Mouse (Mus musculus): ENCODE results near the gene Cyfip1. TPM values are rescaled to one million over a fixed set of nuclear protein-coding genes. Genes with fewer than 3 reads are reported as not detected.

Cyfip1 gene
- total RNA-seq (2021), result 10 to 100 TPM; 68.1 to 75.4 TPM
- long read RNA-seq, experiment 1, full-length matches to known transcripts, result 95 of 125 reads
- long read RNA-seq, experiment 1, partial matches to known transcripts, result 19 of 125 reads
- long read RNA-seq, experiment 1, other reads (novel, unspliced or antisense), result 11 of 125 reads
- long read RNA-seq, experiment 2, full-length matches to known transcripts, result 71 of 85 reads
- long read RNA-seq, experiment 2, partial matches to known transcripts, result 7 of 85 reads
- long read RNA-seq, experiment 2, other reads (novel, unspliced or antisense), result 7 of 85 reads

DNA sequence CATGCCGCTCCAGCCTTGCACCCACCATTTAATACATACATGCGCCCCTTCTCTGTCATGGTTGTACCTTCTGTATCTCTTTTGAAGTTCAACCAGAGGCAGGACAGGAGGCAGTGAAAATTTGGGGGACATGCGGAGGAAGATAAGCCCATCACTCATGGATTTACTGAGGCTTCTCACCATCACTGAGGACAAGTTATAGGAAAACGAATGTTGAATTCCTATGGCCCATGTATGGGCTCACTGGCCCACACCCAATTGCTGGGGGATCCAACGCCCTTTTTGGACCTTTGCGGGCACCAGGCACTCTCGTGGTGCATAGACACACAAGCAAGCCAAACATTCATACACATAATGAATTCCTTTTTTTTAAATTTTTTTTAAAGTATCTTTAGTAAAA lies at the start of gene Cyfip1:
TSS of gene Cyfip1 (plus strand) at position 301 of the 400 bp plus-strand sequence.
- no peak for TF ChIP-seq CTCF (IDR thresholded peaks at IDR 0.05)
- peak within 1 kb of the TSS; percentile 94 for H3K4me3 ChIP-seq
- DNase-seq (ENCODE audit: extremely low spot score in 1 of 2, low spot score in 2 of 2), result no peak
- peak within 1 kb of the TSS; percentile 93 for H3K27ac ChIP-seq
- intact Hi-C loops (cut with DNase I), result loop anchor here (5.0 kb wide), 1 partner anchor 51 kb away; no protein-coding TSS in a partner anchor

- intact Hi-C loops (cut with DNase I), result no loop called here
- Histone ChIP-seq H3K27ac (peak overlapping the region; percentile 16; the same call in 1 of the 2 replicates), H3K4me3 (no peak overlapping the region)
- no peak for TF ChIP-seq CTCF (IDR thresholded peaks at IDR 0.05)
- DNase-seq (ENCODE audit: extremely low spot score in 1 of 2, low spot score in 2 of 2), result no peak
Observed at GRCm38 (mm10) chr7:55792280-55792679, 49.3 kb upstream of the Cyfip1 start.

DNA sequence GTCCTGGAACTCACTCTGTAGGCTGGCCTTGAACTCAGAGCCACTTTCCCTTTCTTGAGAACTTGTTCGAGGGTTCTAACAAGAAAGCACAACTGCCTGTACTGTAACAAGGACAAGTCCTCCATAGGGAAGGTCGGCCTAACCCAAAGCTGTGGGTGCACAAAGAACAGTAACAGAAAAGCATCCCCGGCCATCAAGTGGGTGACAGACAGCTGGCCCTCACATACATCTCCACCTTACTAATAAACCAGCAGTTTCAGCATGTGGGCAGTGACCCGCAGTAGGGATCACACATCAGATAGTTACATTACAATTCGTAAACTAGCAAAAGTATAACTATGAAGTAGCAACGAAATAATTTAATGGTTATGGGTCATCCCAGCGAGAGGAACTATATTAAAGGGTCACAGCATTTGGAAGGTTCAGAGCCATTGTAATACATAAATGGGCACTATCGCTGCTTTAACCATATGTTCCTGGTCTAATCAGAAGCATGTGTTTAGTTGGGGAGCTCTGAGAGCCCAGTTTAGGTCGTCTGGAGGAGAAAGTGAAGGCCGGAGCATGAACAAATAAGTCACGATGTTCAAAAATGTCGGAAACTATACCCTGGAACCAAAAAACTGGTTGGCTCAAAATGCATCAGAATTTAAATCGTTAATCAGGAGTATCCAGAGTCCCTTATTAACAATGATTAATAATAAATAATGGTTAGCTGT lies 48.2 kb upstream of the Cyfip1 start:
- TF ChIP-seq CTCF (IDR thresholded peaks at IDR 0.05), result no peak
- peak overlapping the region; percentile 83 for H3K27ac ChIP-seq
- DNase-seq (ENCODE audit: extremely low spot score in 1 of 2, low spot score in 2 of 2), result no peak
- H3K4me3 ChIP-seq, result peak overlapping the region; percentile 69
- intact Hi-C loops (cut with DNase I), result no loop called here

GRCm38 (mm10) chr7:55793952-55794603 lies 47.5 kb upstream of the Cyfip1 start, which contains the start of gene Tubgcp5:
Tubgcp5 (plus strand) TSS chr7:55794154.
- Histone ChIP-seq H3K27ac (peak within 1 kb of the TSS; percentile 83), H3K4me3 (peak within 1 kb of the TSS; percentile 69)
- DNase-seq (ENCODE audit: extremely low spot score in 1 of 2, low spot score in 2 of 2), result peak; percentile 96 to 98
- TF ChIP-seq CTCF (IDR thresholded peaks at IDR 0.05), result no peak
- intact Hi-C loops (cut with DNase I), result loop anchor here (2.0 kb wide), 1 partner anchor 49 kb away; no protein-coding TSS in a partner anchor

GRCm38 (mm10) chr7:55799981-55800380 lies 41.6 kb upstream of the Cyfip1 start:
- DNase-seq (ENCODE audit: extremely low spot score in 1 of 2, low spot score in 2 of 2), result no peak
- TF ChIP-seq CTCF (IDR thresholded peaks at IDR 0.05), result no peak
- intact Hi-C loops (cut with DNase I), result loop anchor here (10.0 kb wide), 1 partner anchor 415 kb away; no protein-coding TSS in a partner anchor
- Histone ChIP-seq H3K27ac (no peak overlapping the region), H3K4me3 (no peak overlapping the region)

GRCm38 (mm10) chr7:55809967-55810366 lies 31.6 kb upstream of the Cyfip1 start:
- no peak for DNase-seq (ENCODE audit: extremely low spot score in 1 of 2, low spot score in 2 of 2)
- TF ChIP-seq CTCF (IDR thresholded peaks at IDR 0.05), result no peak
- intact Hi-C loops (cut with DNase I), result loop anchor here (5.0 to 10.0 kb wide), 2 partner anchors 97 to 405 kb away; no protein-coding TSS in a partner anchor
- Histone ChIP-seq H3K4me3 (no peak overlapping the region), H3K27ac (no peak overlapping the region)

GRCm38 (mm10) chr7:55824468-55824867 lies 17.1 kb upstream of the Cyfip1 start:
- no peak overlapping the region for H3K4me3 ChIP-seq
- no peak for DNase-seq (ENCODE audit: extremely low spot score in 1 of 2, low spot score in 2 of 2)
- peak; percentile 10; the same call in 1 of the 2 replicates for TF ChIP-seq CTCF (IDR thresholded peaks at IDR 0.05)
- no peak overlapping the region for H3K27ac ChIP-seq
- intact Hi-C loops (cut with DNase I), result no loop called here

DNA sequence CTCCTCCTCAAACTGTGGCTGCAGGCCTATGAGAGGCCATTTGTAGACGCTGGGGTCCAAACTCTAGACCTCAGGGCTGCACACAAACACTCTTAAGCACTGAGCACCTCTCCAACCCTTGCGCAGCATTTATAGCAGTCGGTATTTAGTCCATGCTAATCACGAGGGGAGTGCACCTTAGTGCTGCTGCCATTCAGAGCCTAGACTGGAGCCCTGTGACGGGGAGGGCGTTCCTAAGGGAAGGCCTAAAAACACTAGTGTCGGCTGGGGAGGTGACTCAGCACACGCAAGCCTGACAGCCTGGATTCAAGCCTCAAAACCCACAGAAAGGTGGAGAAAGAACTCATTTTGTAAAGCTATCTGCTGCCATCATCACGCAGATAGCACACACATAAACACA lies 14.0 kb upstream of the Cyfip1 start:
- H3K27ac ChIP-seq, result no peak overlapping the region
- DNase-seq (ENCODE audit: extremely low spot score in 1 of 2, low spot score in 2 of 2), result no peak
- no peak overlapping the region for H3K4me3 ChIP-seq
- intact Hi-C loops (cut with DNase I), result no loop called here
- no peak for TF ChIP-seq CTCF (IDR thresholded peaks at IDR 0.05)

- intact Hi-C loops (cut with DNase I), result no loop called here
- H3K4me3 ChIP-seq, result no peak overlapping the region
- no peak overlapping the region for H3K27ac ChIP-seq
- TF ChIP-seq CTCF (IDR thresholded peaks at IDR 0.05), result no peak
- DNase-seq (ENCODE audit: extremely low spot score in 1 of 2, low spot score in 2 of 2), result no peak
Observed at GRCm38 (mm10) chr7:55836877-55837276, 4.7 kb upstream of the Cyfip1 start.

DNA sequence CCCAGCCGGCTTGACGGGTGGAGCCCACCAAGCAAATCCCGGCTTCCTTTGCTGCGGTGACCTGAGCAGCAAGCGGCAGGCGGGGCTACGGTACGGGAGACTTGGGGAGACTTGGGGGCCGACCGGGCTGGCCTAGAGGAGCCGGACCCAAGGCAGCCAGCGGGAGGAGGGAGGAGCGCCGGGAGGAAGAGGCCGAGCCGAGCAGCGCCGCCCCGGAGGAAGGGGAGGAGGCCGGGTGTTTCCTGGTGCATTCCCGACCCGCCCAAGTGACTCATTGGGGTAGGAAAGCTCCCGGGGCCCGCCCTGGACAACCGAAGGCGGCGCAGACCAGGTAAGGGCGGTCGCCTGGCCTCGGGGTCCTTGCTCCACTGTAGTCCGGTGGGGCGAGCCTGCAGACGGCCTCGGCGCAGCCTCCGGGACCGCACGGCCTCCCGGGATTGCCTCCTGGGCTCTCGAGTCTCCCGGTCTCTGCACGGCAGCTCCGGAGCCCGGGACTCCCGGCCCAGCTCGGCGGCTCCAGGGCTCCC lies 495 bp downstream of the Cyfip1 start:
- Histone ChIP-seq H3K27ac (peak overlapping the region; percentile 93), H3K4me3 (peak overlapping the region; percentile 94)
- DNase-seq (ENCODE audit: extremely low spot score in 1 of 2, low spot score in 2 of 2), result peak; percentile 89 to 90
- no peak; the same call in 1 of the 2 replicates for TF ChIP-seq CTCF (IDR thresholded peaks at IDR 0.05)
- intact Hi-C loops (cut with DNase I), result loop anchor here (2.0 to 5.0 kb wide), 2 partner anchors 47 to 50 kb away; partner anchors contain the start of gene Tubgcp5

DNA sequence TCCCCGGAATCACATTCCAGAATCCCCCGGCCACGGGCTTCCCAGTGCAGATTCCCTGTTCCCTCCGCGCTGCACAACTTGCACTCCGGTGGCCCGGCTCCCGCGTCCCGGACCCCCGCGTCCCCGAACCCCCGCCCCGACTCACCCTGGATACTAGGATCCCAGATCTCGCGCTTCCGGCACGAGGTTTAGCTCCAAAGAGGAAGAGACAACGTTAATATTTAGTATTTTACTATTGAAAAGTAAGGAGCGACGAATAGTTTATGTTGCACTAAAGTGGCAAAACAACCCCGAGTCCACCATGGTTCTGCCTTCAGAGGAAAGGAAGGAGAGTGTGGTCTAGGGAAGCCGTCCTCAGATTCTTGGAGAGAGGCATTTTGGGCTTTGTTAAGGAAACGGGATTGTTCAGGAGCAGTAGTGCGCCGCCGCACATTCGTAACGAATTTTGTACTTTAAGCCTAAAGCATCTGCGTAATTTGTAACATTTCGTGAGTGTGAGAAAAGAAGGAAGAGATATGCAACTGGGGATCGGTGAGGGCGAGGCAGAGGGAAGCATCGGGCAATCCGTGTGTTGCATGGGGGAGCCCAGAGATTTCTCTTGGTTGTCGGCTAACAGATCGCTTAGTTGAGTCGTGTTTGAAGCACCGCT lies 1.1 kb downstream of the Cyfip1 start:
- TF ChIP-seq CTCF (IDR thresholded peaks at IDR 0.05), result no peak
- intact Hi-C loops (cut with DNase I), result loop anchor here (2.0 to 5.0 kb wide), 2 partner anchors 48 to 50 kb away; partner anchors contain the start of gene Tubgcp5
- Histone ChIP-seq H3K27ac (peak overlapping the region; percentile 93), H3K4me3 (peak overlapping the region; percentile 94)
- DNase-seq (ENCODE audit: extremely low spot score in 1 of 2, low spot score in 2 of 2), result peak in 1 of 2 experiments; percentile 23
